Comparison of ENCODE assay signal across 9 mouse cellular contexts in genomic region chr8:84743054-84743415, GRCm38 (mm10). TPM values are rescaled to one million over a fixed set of nuclear protein-coding genes. Genes with fewer than 3 reads are reported as not detected.
DNase-seq lines count a peak whose midpoint lies in the region; ATAC-seq and TF ChIP-seq lines count a peak whose summit lies in the region.
"Had no signal": no experiment of that assay in that cellular context is flagged by ENCODE, and none has a peak within 500 bp of the region (broad histone marks: within the 10 kb centered on the region; RNA-seq: fewer than 3 reads in every experiment).

No protein-coding gene starts in this region.

- 19% methylated on average over 10 of the region's 10 CpGs for WGBS in heart, postnatal 0 days
- WGBS in liver, embryonic 16.5 days (ENCODE audit: insufficient replicate concordance), result 43% methylated on average over 10 of the region's 10 CpGs

- H3K36me3 ChIP-seq in heart, postnatal 0 days (replicated peaks; ENCODE audit: control insufficient read depth, insufficient read depth, low read length), result no peaks in the 10 kb centered on the region
- no peaks in the 10 kb centered on the region for H3K36me3 ChIP-seq in liver, embryonic 16.5 days (ENCODE audit: control insufficient read depth, insufficient read depth)

- H3K4me1 ChIP-seq in heart, postnatal 0 days (ENCODE audit: control insufficient read depth, insufficient read depth), result peaks cover 57% of the 10 kb centered on the region
- peaks cover 35% of the 10 kb centered on the region for H3K4me1 ChIP-seq in liver, embryonic 16.5 days (ENCODE audit: control insufficient read depth, low read depth, low read length)

- H3K27ac ChIP-seq in gastrocnemius, adult 2 months, result peak overlapping the region; percentile 91
- peak overlapping the region; percentile 72 for H3K27ac ChIP-seq in heart, postnatal 0 days (ENCODE audit: low read depth)
- no peak overlapping the region for H3K27ac ChIP-seq in liver, embryonic 16.5 days (ENCODE audit: low read length)

- no peaks in the 10 kb centered on the region for H3K27me3 ChIP-seq in heart, postnatal 0 days (ENCODE audit: control insufficient read depth, insufficient read depth, low read length)
- H3K27me3 ChIP-seq in liver, embryonic 16.5 days (ENCODE audit: control insufficient read depth, insufficient read depth, low read depth, low read length), result peaks cover 15% of the 10 kb centered on the region

- TF ChIP-seq EP300 in heart, postnatal 0 days (IDR thresholded peaks at IDR 0.05; ENCODE audit: low read depth), result no peak

- ATAC-seq in heart, postnatal 0 days (ENCODE audit: insufficient read depth, low read depth), result peak; percentile 7; the same call in 1 of the 2 replicates
- 0 out of 2 replicates have a peak, but pooled peaks have one; percentile 5 for ATAC-seq in liver, embryonic 16.5 days (ENCODE audit: low read depth)
- no peak for ATAC-seq in frontal cortex, adult (ENCODE audit: low TSS enrichment)

- DNase-seq in gastrocnemius, adult 2 months, result peak; percentile 67
- no peak for DNase-seq in gastrocnemius, postnatal 10 days
- DNase-seq in MN1 (ENCODE audit: low spot score), result peak; percentile 48
- DNase-seq in heart, postnatal 0 days (ENCODE audit: low spot score), result no peak
- DNase-seq in right cerebral cortex, adult 2 months (ENCODE audit: low spot score in 2 of 2), result no peak
- no peak for DNase-seq in frontal cortex, postnatal 10 days (ENCODE audit: low spot score in 2 of 2)
- DNase-seq: kidney, adult 8-10 months had no signal

- H3K9ac ChIP-seq in heart, postnatal 0 days (replicated peaks; ENCODE audit: low read depth, low read length), result no peak overlapping the region
- H3K9ac ChIP-seq in liver, embryonic 16.5 days (ENCODE audit: low read depth, low read length), result no peak overlapping the region

- intact Hi-C loops in gastrocnemius, adult 2 months (cut with DNase I), result no loop called here

- H3K4me3 ChIP-seq in gastrocnemius, adult 2 months, result peak overlapping the region; percentile 60
- 0 out of 2 replicates have a peak overlapping the region, but pooled peaks have one; percentile 13 for H3K4me3 ChIP-seq in heart, postnatal 0 days (ENCODE audit: low read depth, low read length)
- H3K4me3 ChIP-seq in liver, embryonic 16.5 days (ENCODE audit: low read depth, low read length), result no peak overlapping the region

- no peaks in the 10 kb centered on the region for H3K9me3 ChIP-seq in heart, postnatal 0 days (replicated peaks; ENCODE audit: control insufficient read depth, low read length)
- no peaks in the 10 kb centered on the region for H3K9me3 ChIP-seq in liver, embryonic 16.5 days (replicated peaks; ENCODE audit: control insufficient read depth, low read length)

- H3K4me2 ChIP-seq in heart, postnatal 0 days (ENCODE audit: low read depth, low read length), result peak overlapping the region; percentile 43
- H3K4me2 ChIP-seq in liver, embryonic 16.5 days (ENCODE audit: low read depth, low read length), result no peak overlapping the region

- no peak for TF ChIP-seq CTCF in gastrocnemius, adult 2 months (IDR thresholded peaks at IDR 0.05)
- TF ChIP-seq CTCF in heart, postnatal 0 days (IDR thresholded peaks at IDR 0.05; ENCODE audit: low read depth), result no peak

RNA-seq across cellular contexts. Expression of gene G430095P16Rik, which starts 20.2 kb away (rescaled TPM):
- under 1 TPM; 0.36 to 0.78 TPM for total RNA-seq in gastrocnemius, adult 2 months (2021)
- total RNA-seq in gastrocnemius, postnatal 10 days (2021), result 1 to 10 TPM; 2.2 to 2.8 TPM
- 1.0 TPM in 1 of 2 replicates, not detected in the other for total RNA-seq in heart, postnatal 0 days (2014; rRNA removed; ENCODE audit: low replicate concordance)
- polyA plus RNA-seq in heart, postnatal 0 days (2015; fragmentation: Nextera tagmentation; extraction: Ambion mirVana), result 3.0 and 3.1 TPM in 2 replicates
- 7.0 and 7.8 TPM in 2 replicates for polyA plus RNA-seq in liver, embryonic 16.5 days (2015; fragmentation: Nextera tagmentation; extraction: Ambion mirVana)

RNA-seq across cellular contexts. Expression of gene Lyl1, which starts 41.8 kb away (rescaled TPM):
- total RNA-seq in gastrocnemius, adult 2 months (2021), result 1 to 10 TPM; 1.1 to 1.3 TPM
- 1 to 10 TPM; 3.3 to 5.4 TPM for total RNA-seq in gastrocnemius, postnatal 10 days (2021)
- 4.4 and 4.8 TPM in 2 replicates for total RNA-seq in heart, postnatal 0 days (2014; rRNA removed; ENCODE audit: low replicate concordance)
- 8.7 and 9.8 TPM in 2 replicates for polyA plus RNA-seq in heart, postnatal 0 days (2015; fragmentation: Nextera tagmentation; extraction: Ambion mirVana)
- polyA plus RNA-seq in liver, embryonic 16.5 days (2015; fragmentation: Nextera tagmentation; extraction: Ambion mirVana), result 43.7 and 45.6 TPM in 2 replicates

RNA-seq across cellular contexts. Expression of gene Nacc1, which starts 55.4 kb away (rescaled TPM):
- 10 to 100 TPM; 18.7 to 24.3 TPM for total RNA-seq in gastrocnemius, adult 2 months (2021)
- 10 to 100 TPM; 38.2 to 39.1 TPM for total RNA-seq in gastrocnemius, postnatal 10 days (2021)
- total RNA-seq in heart, postnatal 0 days (2014; rRNA removed; ENCODE audit: low replicate concordance), result 68.0 and 83.6 TPM in 2 replicates
- polyA plus RNA-seq in heart, postnatal 0 days (2015; fragmentation: Nextera tagmentation; extraction: Ambion mirVana), result 6.2 and 6.9 TPM in 2 replicates
- polyA plus RNA-seq in liver, embryonic 16.5 days (2015; fragmentation: Nextera tagmentation; extraction: Ambion mirVana), result 5.4 and 6.3 TPM in 2 replicates

RNA-seq across cellular contexts. Expression of gene Trmt1, which starts 56.9 kb away (rescaled TPM):
- total RNA-seq in gastrocnemius, adult 2 months (2021), result 10 to 100 TPM; 45.6 to 57.5 TPM
- total RNA-seq in gastrocnemius, postnatal 10 days (2021), result 10 to 100 TPM; 33.7 to 43.9 TPM
- total RNA-seq in heart, postnatal 0 days (2014; rRNA removed; ENCODE audit: low replicate concordance), result 98.3 and 116 TPM in 2 replicates
- 28.4 and 29.5 TPM in 2 replicates for polyA plus RNA-seq in heart, postnatal 0 days (2015; fragmentation: Nextera tagmentation; extraction: Ambion mirVana)
- 27.3 and 27.7 TPM in 2 replicates for polyA plus RNA-seq in liver, embryonic 16.5 days (2015; fragmentation: Nextera tagmentation; extraction: Ambion mirVana)

RNA-seq across cellular contexts. Expression of gene Nfix, which starts 57.1 kb away (rescaled TPM):
- 100 to 1,000 TPM; 465 to 558 TPM for total RNA-seq in gastrocnemius, adult 2 months (2021)
- 100 to 1,000 TPM; 598 to 734 TPM for total RNA-seq in gastrocnemius, postnatal 10 days (2021)
- total RNA-seq in heart, postnatal 0 days (2014; rRNA removed; ENCODE audit: low replicate concordance), result 41.9 and 48.5 TPM in 2 replicates
- 18.2 TPM in 2 replicates for polyA plus RNA-seq in heart, postnatal 0 days (2015; fragmentation: Nextera tagmentation; extraction: Ambion mirVana)
- polyA plus RNA-seq in liver, embryonic 16.5 days (2015; fragmentation: Nextera tagmentation; extraction: Ambion mirVana), result 2.0 and 2.4 TPM in 2 replicates

Comparison
In these comparisons a context has a peak if more than half of its experiments do, and no peak if none do; other contexts are left out.
1. DNase-seq: peak in gastrocnemius, adult 2 months (single experiment) and MN1 (single experiment); none in gastrocnemius, postnatal 10 days (single experiment), heart, postnatal 0 days (single experiment), right cerebral cortex, adult 2 months (0 of 2) and frontal cortex, postnatal 10 days (0 of 2).